Mouse (Mus musculus) CH12.LX (cell line): ENCODE data around the gene AU021092.
"Not testable (repeated sequence)": the region's sequence is repeated elsewhere in the genome, so short reads cannot be mapped to it uniquely, and the experiment has no call there.

ENCODE experiments used
- JUND ChIP-seq: conservative IDR thresholded peaks from 2 replicates; pipeline ENCODE4 v1.6.1; 2011; ENCODE audit warnings: low read depth, low read length, improper control_type of control experiment
- KAT2A ChIP-seq: IDR thresholded peaks from 2 replicates; pipeline ENCODE4 v1.6.1; 2012; ENCODE audit warnings: low read length, improper control_type of control experiment, inconsistent platforms; ENCODE audit not compliant: insufficient replicate concordance
- MAX ChIP-seq: IDR thresholded peaks from 2 replicates; pipeline ENCODE4 v1.6.1; 2011; ENCODE audit warnings: low read length, improper control_type of control experiment
- POLR2A ChIP-seq: IDR thresholded peaks from 2 replicates; pipeline ENCODE4 v1.6.1; 2011; ENCODE audit warnings: low read depth, mild to moderate bottlenecking, improper control_type of control experiment, low read length

DNA sequence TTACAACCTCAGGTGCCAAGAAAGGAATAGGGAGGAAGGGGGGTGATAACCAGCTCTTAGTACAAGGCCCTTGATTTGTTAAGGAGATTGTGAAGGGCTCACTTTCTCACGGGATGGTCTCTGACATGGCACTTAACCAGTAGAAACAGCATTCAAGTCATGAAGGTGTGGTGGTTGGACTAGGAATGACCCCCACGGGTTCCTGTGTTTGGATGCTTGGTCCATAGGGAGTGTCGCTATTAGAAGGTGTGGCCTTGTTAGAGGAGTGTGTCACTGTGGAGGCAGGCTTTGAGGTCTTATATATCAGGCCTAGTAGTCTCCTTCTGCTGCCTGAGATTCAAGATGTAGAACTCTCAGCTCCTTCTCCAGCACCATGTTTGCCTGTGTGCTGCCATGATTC, 6.0 kb upstream of the AU021092 start:
- TF ChIP-seq JUND, MAX, KAT2A, POLR2A: not testable (repeated sequence)
